Comparison of ENCODE assay signal across 8 mouse cellular contexts in the genomic region with DNA sequence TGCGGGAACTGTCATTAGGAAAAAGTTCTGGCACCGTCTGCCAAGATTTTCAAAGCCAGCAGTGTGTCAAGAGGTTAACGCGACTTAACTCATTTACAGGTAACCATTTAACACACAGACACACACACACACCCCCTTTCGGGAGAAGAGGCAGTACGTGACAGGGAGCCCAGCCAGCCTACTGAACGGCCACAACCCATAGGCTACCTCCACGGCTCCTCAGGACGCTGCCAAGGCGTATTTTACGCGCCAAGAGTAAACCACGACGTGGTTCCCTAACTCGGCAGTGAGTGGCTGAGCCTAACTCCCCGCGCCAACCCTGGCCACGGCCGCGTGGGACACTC. TPM values are rescaled to one million over a fixed set of nuclear protein-coding genes. Genes with fewer than 3 reads are reported as not detected.
DNase-seq lines count a peak whose midpoint lies in the region; ATAC-seq lines count a peak whose summit lies in the region.

No protein-coding gene starts in this region.

- ATAC-seq in kidney, embryonic 15.5 days (replicated peaks; ENCODE audit: low FRiP score): peak; percentile 40; the same call in 1 of the 2 replicates
- ATAC-seq in hindbrain, embryonic 16.5 days: no peak; the same call in 1 of the 2 replicates
- ATAC-seq in monocyte, adult 5-6 weeks (replicated peaks; ENCODE audit: insufficient number of reproducible peaks, low FRiP score, low TSS enrichment, poor library complexity, severe bottlenecking): peak; percentile 25

- peak overlapping the region; percentile 96 for H3K4me3 ChIP-seq in kidney, embryonic 15.5 days (replicated peaks)
- peak overlapping the region; percentile 99 for H3K4me3 ChIP-seq in embryonic facial prominence, embryonic 10.5 days
- H3K4me3 ChIP-seq in hindbrain, embryonic 16.5 days (ENCODE audit: low read length): peak overlapping the region; percentile 86

- peak overlapping the region; percentile 83 for H3K4me2 ChIP-seq in kidney, embryonic 15.5 days
- peak overlapping the region; percentile 96 for H3K4me2 ChIP-seq in hindbrain, embryonic 16.5 days (ENCODE audit: low read length)

- under 1% methylated on average over 20 of the region's 20 CpGs for WGBS in kidney, embryonic 15.5 days
- 0% methylated on average over 20 of the region's 20 CpGs for WGBS in embryonic facial prominence, embryonic 10.5 days
- under 1% methylated on average over 15 of the region's 20 CpGs for WGBS in hindbrain, embryonic 16.5 days

- peaks cover 58% of the 10 kb centered on the region for H3K4me1 ChIP-seq in kidney, embryonic 15.5 days
- peaks cover 52% of the 10 kb centered on the region for H3K4me1 ChIP-seq in embryonic facial prominence, embryonic 10.5 days
- peaks cover 43% of the 10 kb centered on the region for H3K4me1 ChIP-seq in hindbrain, embryonic 16.5 days (ENCODE audit: control insufficient read depth, insufficient read depth, low read depth, low read length)

- peak overlapping the region; percentile 95 for H3K27ac ChIP-seq in kidney, embryonic 15.5 days
- H3K27ac ChIP-seq in embryonic facial prominence, embryonic 10.5 days (replicated peaks): peak overlapping the region; percentile 99
- peak overlapping the region; percentile 85 for H3K27ac ChIP-seq in hindbrain, embryonic 16.5 days (ENCODE audit: low read depth, low read length)

- no peaks in the 10 kb centered on the region for H3K9me3 ChIP-seq in kidney, embryonic 15.5 days (replicated peaks)
- H3K9me3 ChIP-seq in embryonic facial prominence, embryonic 10.5 days: no peaks in the 10 kb centered on the region
- no peaks in the 10 kb centered on the region for H3K9me3 ChIP-seq in hindbrain, embryonic 16.5 days (ENCODE audit: control insufficient read depth, low read length)

- peaks cover 69% of the 10 kb centered on the region for H3K36me3 ChIP-seq in kidney, embryonic 15.5 days
- peaks cover 76% of the 10 kb centered on the region for H3K36me3 ChIP-seq in embryonic facial prominence, embryonic 10.5 days (replicated peaks)
- peaks cover 31% of the 10 kb centered on the region for H3K36me3 ChIP-seq in hindbrain, embryonic 16.5 days (ENCODE audit: control insufficient read depth, insufficient read depth, low read length)

- no peaks in the 10 kb centered on the region for H3K27me3 ChIP-seq in kidney, embryonic 15.5 days
- H3K27me3 ChIP-seq in embryonic facial prominence, embryonic 10.5 days (replicated peaks; ENCODE audit: low read depth, poor library complexity, severe bottlenecking): no peaks in the 10 kb centered on the region
- H3K27me3 ChIP-seq in hindbrain, embryonic 16.5 days (replicated peaks; ENCODE audit: control insufficient read depth, insufficient read depth, low read length): no peaks in the 10 kb centered on the region

- DNase-seq in kidney, postnatal 25 days: no peak
- DNase-seq in embryonic facial prominence, embryonic 10.5 days (ENCODE audit: low spot score): no peak
- no peak for DNase-seq in adrenal gland, adult (ENCODE audit: inconsistent age in 2 of 2, low spot score in 1 of 2)
- no peak for DNase-seq in gastrocnemius, adult 8-10 months (ENCODE audit: low spot score in 2 of 2)
- no peak for DNase-seq in left cerebral cortex, adult 18-20 months (ENCODE audit: low spot score in 2 of 2)

- H3K9ac ChIP-seq in kidney, embryonic 15.5 days: peak overlapping the region; percentile 98
- H3K9ac ChIP-seq in hindbrain, embryonic 16.5 days (ENCODE audit: low read depth, low read length): peak overlapping the region; percentile 91

RNA-seq across cellular contexts. Expression of a gene that starts 0.5 kb away (rescaled TPM):
- polyA plus RNA-seq in kidney, embryonic 15.5 days (2015; fragmentation: Nextera tagmentation; extraction: Ambion mirVana): 803 and 853 TPM in 2 replicates
- 678 and 708 TPM in 2 replicates for polyA plus RNA-seq in embryonic facial prominence, embryonic 10.5 days (2016; fragmentation: Nextera tagmentation; extraction: Ambion mirVana)
- 313 and 317 TPM in 2 replicates for polyA plus RNA-seq in hindbrain, embryonic 16.5 days (2015; fragmentation: Nextera tagmentation; extraction: Ambion mirVana)
- total RNA-seq in monocyte, adult 5-6 weeks (2017): 800 to 2,076 TPM (median 1,708 TPM) in 3 replicates
- total RNA-seq in gastrocnemius, adult 8-10 months (2022): 100 to 1,000 TPM; 380 to 543 (median 432) TPM
- total RNA-seq in left cerebral cortex, adult 18-20 months (2021): 100 to 1,000 TPM; 369 to 387 TPM

RNA-seq across cellular contexts. Expression of a gene that starts 14.0 kb away (rescaled TPM):
- polyA plus RNA-seq in kidney, embryonic 15.5 days (2015; fragmentation: Nextera tagmentation; extraction: Ambion mirVana): 517 and 562 TPM in 2 replicates
- polyA plus RNA-seq in embryonic facial prominence, embryonic 10.5 days (2016; fragmentation: Nextera tagmentation; extraction: Ambion mirVana): 439 and 453 TPM in 2 replicates
- polyA plus RNA-seq in hindbrain, embryonic 16.5 days (2015; fragmentation: Nextera tagmentation; extraction: Ambion mirVana): 497 and 635 TPM in 2 replicates
- total RNA-seq in monocyte, adult 5-6 weeks (2017): 207 to 220 TPM (median 208 TPM) in 3 replicates
- 10 to 100 TPM in 1 of 4 experiments, 1 to 10 TPM in 3; 7.1 to 10.1 (median 8.3) TPM for total RNA-seq in gastrocnemius, adult 8-10 months (2022)
- 100 to 1,000 TPM; 250 to 268 TPM for total RNA-seq in left cerebral cortex, adult 18-20 months (2021)

Comparison
In these comparisons a context has a peak if more than half of its experiments do, and no peak if none do; other contexts are left out.
1. RNA of a gene that starts 14.0 kb away (total RNA-seq): 250 to 268 TPM in left cerebral cortex, adult 18-20 months and 207 to 220 TPM in monocyte, adult 5-6 weeks; 7.1 to 10.1 TPM in gastrocnemius, adult 8-10 months; every median in the first group is over 10 times any median in the second.
2. Peak in every context shown above with its lines, with median percentiles within 50 percentile points of each other: H3K27ac ChIP-seq and H3K4me3 ChIP-seq.